Mouse (Mus musculus): ENCODE measurements around the gene Emid1. TPM values are rescaled to one million over a fixed set of nuclear protein-coding genes. Genes with fewer than 3 reads are reported as not detected.

Emid1 gene
- total and polyA plus RNA-seq, 3 experiments, result 0.10 to 0.15 TPM; not detected in 1

GRCm38 (mm10) chr11:5102384-5102783 is 49.7 kb downstream of the Emid1 start (continued):
- peak; percentile 44; the same call in 1 of the 2 replicates for TF ChIP-seq BHLHE40 (IDR thresholded peaks at IDR 0.05; ENCODE audit: borderline replicate concordance, low read depth, low read length)
- peak; percentile 93 for TF ChIP-seq MYB (IDR thresholded peaks at IDR 0.05; ENCODE audit: low read depth, low read length)
- TF ChIP-seq GATA1 (IDR thresholded peaks at IDR 0.05; ENCODE audit: low read depth, low read length), result peak; percentile 98
- TF ChIP-seq MAFK (IDR thresholded peaks at IDR 0.05; ENCODE audit: borderline replicate concordance, low read depth, low read length), result no peak
- no peak for TF ChIP-seq UBTF (IDR thresholded peaks at IDR 0.05; ENCODE audit: borderline replicate concordance, insufficient read depth, low read depth, low read length)
- TF ChIP-seq TBP (IDR thresholded peaks at IDR 0.05; ENCODE audit: low read depth, low read length), result peak; percentile 55; the same call in 1 of the 2 replicates
- no peak for TF ChIP-seq NELFE (IDR thresholded peaks at IDR 0.05; ENCODE audit: low read depth, low read length)
- no peak for TF ChIP-seq POLR2AphosphoS2 (IDR thresholded peaks at IDR 0.05; ENCODE audit: low read length)
- TF ChIP-seq SIN3A (IDR thresholded peaks at IDR 0.05; ENCODE audit: low read length), result peak; percentile 89
- TF ChIP-seq MYC (IDR thresholded peaks at IDR 0.05; ENCODE audit: low read depth, low read length), result peak; percentile 23; the same call in 1 of the 2 replicates
- 0 out of 2 replicates have a peak, but pooled peaks have one; percentile 39 for TF ChIP-seq GABPA (IDR thresholded peaks at IDR 0.05; ENCODE audit: low read depth, low read length)
- TF ChIP-seq CHD1 (IDR thresholded peaks at IDR 0.05; ENCODE audit: low read depth, low read length), result no peak

GRCm38 (mm10) chr11:5101641-5102040 is 50.4 kb downstream of the Emid1 start:
- H3K4me3 ChIP-seq (ENCODE audit: control insufficient read depth in 1 of 2, insufficient read depth in 1 of 2, low read depth in 2 of 2, low read length in 2 of 2), result no peak overlapping the region
- no peaks in the 10 kb centered on the region for H3K9me3 ChIP-seq (replicated peaks; ENCODE audit: insufficient read depth, low read length)

GRCm38 (mm10) chr11:5100801-5101200 is 51.3 kb downstream of the Emid1 start:
- peak; percentile 61 for DNase-seq (ENCODE audit: low read depth, low spot score)
- H3K9ac ChIP-seq (ENCODE audit: control insufficient read depth, low read depth, low read length, poor library complexity, severe bottlenecking), result peak overlapping the region; percentile 99
- H3K79me2 ChIP-seq (ENCODE audit: control insufficient read depth, insufficient read depth, low read length, poor library complexity), result peaks cover 56% of the 10 kb centered on the region
- TF ChIP-seq CHD2 (IDR thresholded peaks at IDR 0.05; ENCODE audit: low read length), result no peak
- TF ChIP-seq EP300 (IDR thresholded peaks at IDR 0.05; ENCODE audit: low read depth in 1 of 2, low read length in 2 of 2), result 0 out of 4 replicates have a peak, but pooled peaks of 1 of the 2 experiments have one; percentile 7
- peak; percentile 47; the same call in 1 of the 2 replicates for TF ChIP-seq ETS1 (IDR thresholded peaks at IDR 0.05; ENCODE audit: low read depth, low read length)
- TF ChIP-seq TAL1 (IDR thresholded peaks at IDR 0.05; ENCODE audit: low read length), result 0 out of 2 replicates have a peak, but pooled peaks have one; percentile 19
- no peak for TF ChIP-seq MAFK (IDR thresholded peaks at IDR 0.05; ENCODE audit: borderline replicate concordance, low read depth, low read length)
- H3K27ac ChIP-seq (ENCODE audit: control insufficient read depth, low read depth, low read length), result peak overlapping the region; percentile 75
- H3K27me3 ChIP-seq (ENCODE audit: control insufficient read depth in 1 of 2, insufficient read depth in 2 of 2, low read length in 2 of 2), result no peaks in the 10 kb centered on the region
- H3K4me1 ChIP-seq (ENCODE audit: control insufficient read depth in 1 of 2, insufficient read depth in 2 of 2, low read length in 2 of 2), result peaks cover 19 to 38% of the 10 kb centered on the region in 2 experiments
- H3K9me3 ChIP-seq (replicated peaks; ENCODE audit: insufficient read depth, low read length), result no peaks in the 10 kb centered on the region
- H3K36me3 ChIP-seq (ENCODE audit: control insufficient read depth in 1 of 2, insufficient read depth in 2 of 2, low read length in 2 of 2), result peaks cover 6 to 42% of the 10 kb centered on the region in 2 experiments
- peak overlapping the region; percentile 90 to 94 for H3K4me3 ChIP-seq (ENCODE audit: control insufficient read depth in 1 of 2, insufficient read depth in 1 of 2, low read depth in 2 of 2, low read length in 2 of 2)

More at GRCm38 (mm10) chr11:5101641-5102040, 50.4 kb downstream of the Emid1 start:
- Histone ChIP-seq H3K36me3 (ENCODE audit: control insufficient read depth in 1 of 2, insufficient read depth in 2 of 2, low read length in 2 of 2) (peaks cover under 1 to 33% of the 10 kb centered on the region in 2 experiments), H3K9ac (ENCODE audit: control insufficient read depth, low read depth, low read length, poor library complexity, severe bottlenecking) (no peak overlapping the region; the same call in 1 of the 2 replicates), H3K27ac (ENCODE audit: control insufficient read depth, low read depth, low read length) (peak overlapping the region; percentile 75), H3K4me1 (ENCODE audit: control insufficient read depth in 1 of 2, insufficient read depth in 2 of 2, low read length in 2 of 2) (peaks cover 15 to 34% of the 10 kb centered on the region in 2 experiments), H3K27me3 (ENCODE audit: control insufficient read depth in 1 of 2, insufficient read depth in 2 of 2, low read length in 2 of 2) (no peaks in the 10 kb centered on the region), H3K79me2 (ENCODE audit: control insufficient read depth, insufficient read depth, low read length, poor library complexity) (peaks cover 48% of the 10 kb centered on the region)
- TF ChIP-seq RCOR1 (IDR thresholded peaks at IDR 0.05; ENCODE audit: low read depth, low read length), result no peak
- no peak for TF ChIP-seq NRF1 (IDR thresholded peaks at IDR 0.05; ENCODE audit: insufficient read depth, low read depth, low read length, poor library complexity, severe bottlenecking)
- 0 out of 2 replicates have a peak, but pooled peaks have one; percentile 7 for TF ChIP-seq MXI1 (IDR thresholded peaks at IDR 0.05; ENCODE audit: low read depth, low read length)
- no peak for TF ChIP-seq MYB (IDR thresholded peaks at IDR 0.05; ENCODE audit: low read depth, low read length)
- no peak for DNase-seq (ENCODE audit: low read depth, low spot score)
